Comparison of ENCODE assay signal across 24 mouse cellular contexts in the genomic region with DNA sequence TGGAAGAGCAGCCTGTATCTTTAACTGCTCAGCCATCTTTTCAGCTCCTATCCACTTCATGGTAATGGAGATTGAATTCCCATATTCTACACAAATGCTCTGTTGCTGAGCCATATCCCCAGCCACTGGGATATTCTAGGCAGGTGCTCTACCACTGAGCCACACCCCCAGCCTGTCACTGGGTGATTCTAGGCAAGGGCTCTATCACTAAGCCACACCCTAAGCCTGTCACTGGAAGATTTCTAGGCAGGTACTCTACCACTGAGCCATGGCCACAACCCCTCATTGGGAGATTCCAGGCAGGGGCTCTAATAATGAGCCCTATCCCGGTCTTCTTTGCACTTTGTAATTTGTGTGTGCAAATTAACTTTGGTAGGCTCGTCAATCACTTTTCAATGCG. TPM values are rescaled to one million over a fixed set of nuclear protein-coding genes. Genes with fewer than 3 reads are reported as not detected.
DNase-seq lines count a peak whose midpoint lies in the region; ATAC-seq lines count a peak whose summit lies in the region.
"Had no signal": no experiment of that assay in that cellular context is flagged by ENCODE, and none has a peak within 500 bp of the region (broad histone marks: within the 10 kb centered on the region; RNA-seq: fewer than 3 reads in every experiment).

No protein-coding gene starts in this region.

- no peaks in the 10 kb centered on the region for H3K9me3 ChIP-seq in heart, embryonic 11.5 days (replicated peaks; ENCODE audit: control insufficient read depth, low read length)
- no peaks in the 10 kb centered on the region for H3K9me3 ChIP-seq in liver, embryonic 12.5 days (replicated peaks)
- H3K9me3 ChIP-seq: embryonic facial prominence, embryonic 12.5 days; limb, embryonic 10.5 days; midbrain, embryonic 13.5 days; neural tube, embryonic 12.5 days had no signal

- H3K4me1 ChIP-seq in heart, embryonic 11.5 days (ENCODE audit: control insufficient read depth, insufficient read depth, low read length): 0 out of 2 replicates have a peak, but pooled peaks cover 4% of the 10 kb centered on the region
- peaks cover 45% of the 10 kb centered on the region for H3K4me1 ChIP-seq in liver, embryonic 12.5 days
- H3K4me1 ChIP-seq: embryonic facial prominence, embryonic 12.5 days; hindbrain, embryonic 13.5 days; limb, embryonic 10.5 days; midbrain, embryonic 13.5 days; neural tube, embryonic 12.5 days had no signal

- no peak overlapping the region for H3K4me3 ChIP-seq in heart, embryonic 11.5 days (ENCODE audit: low read depth, low read length)
- H3K4me3 ChIP-seq in liver, embryonic 12.5 days: no peak overlapping the region
- H3K4me3 ChIP-seq: embryonic facial prominence, embryonic 12.5 days; hindbrain, embryonic 13.5 days; limb, embryonic 10.5 days; midbrain, embryonic 13.5 days; neural tube, embryonic 12.5 days had no signal

- H3K27me3 ChIP-seq in heart, embryonic 11.5 days (ENCODE audit: control insufficient read depth, insufficient read depth, low read length): 0 out of 2 replicates have a peak, but pooled peaks cover 2% of the 10 kb centered on the region
- no peaks in the 10 kb centered on the region for H3K27me3 ChIP-seq in liver, embryonic 12.5 days (replicated peaks)
- H3K27me3 ChIP-seq: embryonic facial prominence, embryonic 12.5 days; hindbrain, embryonic 13.5 days; midbrain, embryonic 13.5 days; neural tube, embryonic 12.5 days had no signal

- no peaks in the 10 kb centered on the region for H3K36me3 ChIP-seq in heart, embryonic 11.5 days (ENCODE audit: control insufficient read depth, insufficient read depth, low read length)
- peaks cover 1% of the 10 kb centered on the region; the same call in 1 of the 2 replicates for H3K36me3 ChIP-seq in liver, embryonic 12.5 days
- H3K36me3 ChIP-seq: embryonic facial prominence, embryonic 12.5 days; limb, embryonic 10.5 days; neural tube, embryonic 12.5 days had no signal

- DNase-seq in heart, postnatal 14 days: no peak
- peak; percentile 67 for DNase-seq in c-Kit-positive CD71-positive TER-119-positive erythroid progenitor cells, embryonic 14.5 days (ENCODE audit: low spot score)
- DNase-seq in gastrocnemius, postnatal 36 days: no peak
- no peak for DNase-seq in adrenal gland, adult (ENCODE audit: inconsistent age in 2 of 2, low spot score in 1 of 2)
- DNase-seq: adrenal gland, postnatal 14 days; cerebellum, adult 11-12 months; cerebellum, postnatal 14 days; gastrocnemius, postnatal 10 days; heart, adult 11 months; heart, postnatal 36 days; kidney, adult 2 months; kidney, postnatal 14 days; right cerebral cortex, postnatal 25 days; thymus, postnatal 36 days had no signal

- WGBS in heart, embryonic 11.5 days (ENCODE audit: insufficient replicate concordance): 70% methylated on average over 3 of the region's 3 CpGs
- WGBS in liver, embryonic 12.5 days (ENCODE audit: insufficient replicate concordance): 66% methylated on average over 3 of the region's 3 CpGs

- intact Hi-C loops in heart, postnatal 14 days (cut with DNase I): no loop called here
- intact Hi-C loops in gastrocnemius, postnatal 36 days (cut with DNase I): no loop called here

- H3K9ac ChIP-seq in heart, embryonic 11.5 days (ENCODE audit: low read depth, low read length): no peak overlapping the region
- 0 out of 2 replicates have a peak overlapping the region, but pooled peaks have one; percentile 23 for H3K9ac ChIP-seq in liver, embryonic 12.5 days
- H3K9ac ChIP-seq: embryonic facial prominence, embryonic 12.5 days; hindbrain, embryonic 13.5 days; midbrain, embryonic 13.5 days; neural tube, embryonic 12.5 days had no signal

- H3K4me2 ChIP-seq in heart, embryonic 11.5 days: no peak overlapping the region
- peak overlapping the region; percentile 36 for H3K4me2 ChIP-seq in liver, embryonic 12.5 days
- H3K4me2 ChIP-seq: embryonic facial prominence, embryonic 12.5 days; hindbrain, embryonic 13.5 days; midbrain, embryonic 13.5 days; neural tube, embryonic 12.5 days had no signal

- H3K27ac ChIP-seq in heart, embryonic 11.5 days (ENCODE audit: low read depth, low read length): no peak overlapping the region
- peak overlapping the region; percentile 84 for H3K27ac ChIP-seq in liver, embryonic 12.5 days
- H3K27ac ChIP-seq: embryonic facial prominence, embryonic 12.5 days; hindbrain, embryonic 13.5 days; limb, embryonic 10.5 days; midbrain, embryonic 13.5 days; neural tube, embryonic 12.5 days had no signal

- peak; percentile 84 for ATAC-seq in heart, embryonic 11.5 days (replicated peaks; ENCODE audit: insufficient number of reproducible peaks, low FRiP score, low TSS enrichment)
- ATAC-seq in liver, embryonic 12.5 days: peak; percentile 99
- ATAC-seq in megakaryocyte progenitor cell, adult 5-6 weeks (replicated peaks; ENCODE audit: poor library complexity): peak; percentile 47; the same call in 1 of the 2 replicates
- ATAC-seq: forebrain, embryonic 14.5 days; lung, postnatal 0 days; midbrain, embryonic 13.5 days had no signal

RNA-seq across cellular contexts. Expression of a gene that starts 15.6 kb away (rescaled TPM):
- polyA plus RNA-seq in heart, embryonic 11.5 days (2014; fragmentation: Nextera tagmentation; extraction: Ambion mirVana): 0.68 and 0.83 TPM in 2 replicates
- total RNA-seq in heart, postnatal 14 days (2021): under 1 TPM; 0.44 to 0.60 TPM
- 1.9 TPM in 2 replicates for polyA plus RNA-seq in liver, embryonic 12.5 days (2016; fragmentation: Nextera tagmentation; extraction: Ambion mirVana)
- total RNA-seq in megakaryocyte progenitor cell, adult 5-6 weeks (2015): 13.8 and 18.1 TPM in 2 replicates
- 2.1 and 4.1 TPM in 2 replicates for total RNA-seq in megakaryocyte progenitor cell, adult 5-6 weeks (2017)
- total RNA-seq in gastrocnemius, postnatal 36 days (2021): under 1 TPM; 0.10 to 0.72 TPM

RNA-seq across cellular contexts. Expression of a gene that starts 25.3 kb away (rescaled TPM):
- 5.3 and 6.7 TPM in 2 replicates for polyA plus RNA-seq in heart, embryonic 11.5 days (2014; fragmentation: Nextera tagmentation; extraction: Ambion mirVana)
- 10 to 100 TPM; 17.9 to 19.2 TPM for total RNA-seq in heart, postnatal 14 days (2021)
- 31.4 and 33.4 TPM in 2 replicates for polyA plus RNA-seq in liver, embryonic 12.5 days (2016; fragmentation: Nextera tagmentation; extraction: Ambion mirVana)
- total RNA-seq in megakaryocyte progenitor cell, adult 5-6 weeks (2015): 10.7 and 11.0 TPM in 2 replicates
- total RNA-seq in megakaryocyte progenitor cell, adult 5-6 weeks (2017): 14.5 and 17.2 TPM in 2 replicates
- 10 to 100 TPM in 1 of 2 experiments, 1 to 10 TPM in 1; 8.4 to 10.7 TPM for total RNA-seq in gastrocnemius, postnatal 36 days (2021)

RNA-seq across cellular contexts. Expression of a gene that starts 26.1 kb away (rescaled TPM):
- polyA plus RNA-seq in heart, embryonic 11.5 days (2014; fragmentation: Nextera tagmentation; extraction: Ambion mirVana): 2.3 and 2.7 TPM in 2 replicates
- total RNA-seq in heart, postnatal 14 days (2021): 1 to 10 TPM; 8.0 to 9.1 TPM
- polyA plus RNA-seq in liver, embryonic 12.5 days (2016; fragmentation: Nextera tagmentation; extraction: Ambion mirVana): 2.3 and 2.8 TPM in 2 replicates
- 7.2 and 7.6 TPM in 2 replicates for total RNA-seq in megakaryocyte progenitor cell, adult 5-6 weeks (2015)
- 7.5 and 7.6 TPM in 2 replicates for total RNA-seq in megakaryocyte progenitor cell, adult 5-6 weeks (2017)
- 1 to 10 TPM; 4.1 to 5.5 TPM for total RNA-seq in gastrocnemius, postnatal 36 days (2021)

RNA-seq across cellular contexts. Expression of a gene that starts 42.5 kb away (rescaled TPM):
- polyA plus RNA-seq in heart, embryonic 11.5 days (2014; fragmentation: Nextera tagmentation; extraction: Ambion mirVana): 10.4 and 11.6 TPM in 2 replicates
- 10 to 100 TPM; 58.6 to 66.6 TPM for total RNA-seq in heart, postnatal 14 days (2021)
- 13.0 and 14.4 TPM in 2 replicates for polyA plus RNA-seq in liver, embryonic 12.5 days (2016; fragmentation: Nextera tagmentation; extraction: Ambion mirVana)
- total RNA-seq in megakaryocyte progenitor cell, adult 5-6 weeks (2015): 84.9 and 93.2 TPM in 2 replicates
- total RNA-seq in megakaryocyte progenitor cell, adult 5-6 weeks (2017): 57.8 and 60.3 TPM in 2 replicates
- total RNA-seq in gastrocnemius, postnatal 36 days (2021): 10 to 100 TPM; 64.0 to 69.6 TPM

RNA-seq across cellular contexts. Expression of a gene that starts 55.4 kb away (rescaled TPM):
- polyA plus RNA-seq in heart, embryonic 11.5 days (2014; fragmentation: Nextera tagmentation; extraction: Ambion mirVana): 20.5 and 25.0 TPM in 2 replicates
- 10 to 100 TPM; 32.8 to 33.2 TPM for total RNA-seq in heart, postnatal 14 days (2021)
- 6.5 and 7.5 TPM in 2 replicates for polyA plus RNA-seq in liver, embryonic 12.5 days (2016; fragmentation: Nextera tagmentation; extraction: Ambion mirVana)
- 5.2 and 5.6 TPM in 2 replicates for total RNA-seq in megakaryocyte progenitor cell, adult 5-6 weeks (2015)
- total RNA-seq in megakaryocyte progenitor cell, adult 5-6 weeks (2017): 6.6 and 6.9 TPM in 2 replicates
- 1 to 10 TPM; 5.0 to 6.1 TPM for total RNA-seq in gastrocnemius, postnatal 36 days (2021)

Comparison
In these comparisons a context has a peak if more than half of its experiments do, and no peak if none do; other contexts are left out.
1. ATAC-seq: peak in every context shown above with its lines; median percentile 99 in liver, embryonic 12.5 days; 84 in heart, embryonic 11.5 days; 47 in megakaryocyte progenitor cell, adult 5-6 weeks.